Mouse (Mus musculus) kidney, embryonic 14.5 days (tissue): ENCODE measurements around the gene Zfp428. TPM values are rescaled to one million over a fixed set of nuclear protein-coding genes. Genes with fewer than 3 reads are reported as not detected.

Experiments
- ATAC-seq: fragments of 200-750 bp; cut with Nextera tagmentation; 2 replicates; pipeline ENCODE4 v1.8.0; 2017; ENCODE audit warnings: moderate number of reproducible peaks, mild to moderate bottlenecking, moderate TSS enrichment, moderate library complexity; ENCODE audit not compliant: low FRiP score, low TSS enrichment
- H3K27ac ChIP-seq: fragments of 300-500 bp; sonication (generic); 2 replicates; pipeline ENCODE4 v1.5.1; 2014; ENCODE audit warnings: low read depth, mild to moderate bottlenecking, low read length, moderate library complexity, mixed read lengths
- H3K27me3 ChIP-seq: fragments of 300-500 bp; sonication (generic); 2 replicates; pipeline ENCODE4 v1.6.1; 2014; ENCODE audit warnings: mild to moderate bottlenecking, low read length; ENCODE audit not compliant: control insufficient read depth, insufficient read depth
- H3K36me3 ChIP-seq: fragments of 300-500 bp; sonication (generic); 2 replicates; pipeline ENCODE4 v1.6.1; 2014; ENCODE audit warnings: low read length, mixed read lengths; ENCODE audit not compliant: control insufficient read depth, insufficient read depth
- H3K4me1 ChIP-seq: fragments of 300-500 bp; sonication (generic); 2 replicates; pipeline ENCODE4 v1.6.1; 2014; ENCODE audit warnings: low read length, mixed read lengths; ENCODE audit not compliant: control insufficient read depth, insufficient read depth
- H3K4me2 ChIP-seq: fragments of 300-500 bp; sonication (generic); replicated peaks from 2 replicates; pipeline ENCODE4 v1.6.1; 2014; ENCODE audit warnings: low read depth, mild to moderate bottlenecking, low read length
- H3K4me3 ChIP-seq: fragments of 300-500 bp; sonication (generic); 2 replicates; pipeline ENCODE4 v1.5.1; 2014; ENCODE audit warnings: mild to moderate bottlenecking, low read length
- H3K9ac ChIP-seq: fragments of 300-500 bp; sonication (generic); 2 replicates; pipeline ENCODE4 v1.6.1; 2014; ENCODE audit warnings: low read depth, mild to moderate bottlenecking, low read length, moderate library complexity
- H3K9me3 ChIP-seq: fragments of 300-500 bp; sonication (generic); 2 replicates; pipeline ENCODE4 v1.6.1; 2016; ENCODE audit warnings: low read length; ENCODE audit not compliant: control insufficient read depth
- WGBS: fragments of 180-500 bp; shearing (Covaris S2); extraction: QIAGEN DNeasy Blood & Tissue Kit; methylation state at CpG from one replicate; pipeline ENCODE4 v1.1.7; 2014; 5-methylcytosine and 5-hydroxymethylcytosine counted together
- polyA plus RNA-seq: library from polyadenylated mRNA; unstranded; fragments of >200 nt; fragmentation: Nextera tagmentation; extraction: Ambion mirVana; gene quantifications from 2 replicates; pipeline ENCODE4 v1.2.1, GENCODE M21; 2014

Zfp428 gene
- polyA plus RNA-seq, 1 experiment from 2014 or later: 54.5 TPM

DNA sequence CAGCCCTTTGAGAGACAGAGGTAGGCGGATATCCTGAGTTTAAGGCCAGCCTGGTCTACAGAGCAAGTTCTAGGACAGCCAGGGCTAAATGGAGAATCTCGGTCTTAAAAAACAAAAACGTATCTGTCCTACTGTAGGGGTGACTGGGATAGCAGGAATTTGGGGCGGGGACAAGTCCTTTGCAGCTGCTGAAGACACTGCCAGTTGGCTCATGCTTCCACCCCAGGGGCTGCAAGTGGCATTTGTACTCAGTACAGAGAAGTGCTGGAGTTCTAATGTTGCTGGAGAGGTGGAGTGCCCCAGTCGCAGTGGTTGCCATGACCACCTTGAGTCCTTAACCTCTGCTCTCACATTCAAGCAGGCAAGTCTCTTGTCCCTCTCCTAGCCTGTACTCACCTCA, 16.0 kb downstream of the Zfp428 start:
- H3K36me3 ChIP-seq: no peaks in the 10 kb centered on the region
- H3K4me1 ChIP-seq: no peaks in the 10 kb centered on the region
- H3K4me3 ChIP-seq: no peak overlapping the region
- H3K27ac ChIP-seq: no peak overlapping the region
- H3K9me3 ChIP-seq: no peaks in the 10 kb centered on the region
- ATAC-seq: no peak
- WGBS: 55% methylated on average over 5 of the region's 5 CpGs
- H3K9ac ChIP-seq: no peak overlapping the region
- H3K27me3 ChIP-seq: no peaks in the 10 kb centered on the region
- H3K4me2 ChIP-seq: no peak overlapping the region

DNA sequence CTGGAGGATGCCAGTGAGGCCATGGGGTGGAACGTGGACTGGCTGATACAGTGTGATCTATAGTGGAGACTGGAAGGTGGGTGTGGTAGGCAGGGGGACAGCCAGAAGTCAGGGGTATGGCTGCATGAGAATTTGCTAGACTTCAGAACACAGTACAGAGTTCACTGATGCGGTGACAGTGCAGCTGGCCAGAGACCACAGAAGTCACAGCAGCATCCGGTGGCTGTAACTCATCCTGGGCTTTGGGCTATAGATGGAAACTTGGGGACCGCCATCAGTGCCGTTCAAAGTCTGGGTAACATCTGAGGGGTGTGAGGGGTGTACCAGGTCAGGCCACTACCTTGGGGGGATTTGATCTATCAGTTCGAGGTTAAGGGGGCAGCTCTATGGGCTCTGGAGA, 16.9 kb downstream of the Zfp428 start:
- Histone ChIP-seq H3K36me3 (no peaks in the 10 kb centered on the region), H3K9me3 (no peaks in the 10 kb centered on the region), H3K4me2 (no peak overlapping the region), H3K4me1 (no peaks in the 10 kb centered on the region), H3K9ac (no peak overlapping the region), H3K27me3 (no peaks in the 10 kb centered on the region), H3K27ac (no peak overlapping the region), H3K4me3 (no peak overlapping the region)
- 84% methylated on average over 6 of the region's 6 CpGs for WGBS
- no peak for ATAC-seq

DNA sequence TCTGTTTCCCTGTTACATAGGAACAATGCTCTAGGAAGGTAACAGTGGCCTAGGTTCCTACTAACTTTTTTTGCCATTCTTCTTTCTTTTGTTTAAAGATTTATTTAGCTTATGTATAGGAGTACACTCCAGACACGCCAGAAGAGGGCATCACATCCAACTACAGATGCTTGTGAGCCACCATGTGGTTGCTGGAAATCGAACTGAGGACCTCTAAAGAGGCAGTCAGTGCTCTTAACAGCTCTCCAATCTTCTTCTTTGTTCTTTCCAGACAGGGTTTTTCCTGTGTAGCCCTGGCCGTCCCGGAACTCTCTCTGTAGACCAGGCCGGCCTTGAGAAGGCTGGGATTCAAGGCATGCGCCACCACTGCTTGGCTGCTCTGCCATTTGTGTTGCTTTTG, 18.2 kb downstream of the Zfp428 start:
- Histone ChIP-seq H3K27me3 (no peaks in the 10 kb centered on the region), H3K9ac (no peak overlapping the region), H3K4me3 (no peak overlapping the region), H3K4me2 (no peak overlapping the region), H3K27ac (no peak overlapping the region), H3K4me1 (peaks cover 6% of the 10 kb centered on the region; the same call in 1 of the 2 replicates), H3K9me3 (no peaks in the 10 kb centered on the region), H3K36me3 (no peaks in the 10 kb centered on the region)
- whole genome bisulfite sequencing: 82% methylated on average over 6 of the region's 6 CpGs
- no peak for ATAC-seq

DNA sequence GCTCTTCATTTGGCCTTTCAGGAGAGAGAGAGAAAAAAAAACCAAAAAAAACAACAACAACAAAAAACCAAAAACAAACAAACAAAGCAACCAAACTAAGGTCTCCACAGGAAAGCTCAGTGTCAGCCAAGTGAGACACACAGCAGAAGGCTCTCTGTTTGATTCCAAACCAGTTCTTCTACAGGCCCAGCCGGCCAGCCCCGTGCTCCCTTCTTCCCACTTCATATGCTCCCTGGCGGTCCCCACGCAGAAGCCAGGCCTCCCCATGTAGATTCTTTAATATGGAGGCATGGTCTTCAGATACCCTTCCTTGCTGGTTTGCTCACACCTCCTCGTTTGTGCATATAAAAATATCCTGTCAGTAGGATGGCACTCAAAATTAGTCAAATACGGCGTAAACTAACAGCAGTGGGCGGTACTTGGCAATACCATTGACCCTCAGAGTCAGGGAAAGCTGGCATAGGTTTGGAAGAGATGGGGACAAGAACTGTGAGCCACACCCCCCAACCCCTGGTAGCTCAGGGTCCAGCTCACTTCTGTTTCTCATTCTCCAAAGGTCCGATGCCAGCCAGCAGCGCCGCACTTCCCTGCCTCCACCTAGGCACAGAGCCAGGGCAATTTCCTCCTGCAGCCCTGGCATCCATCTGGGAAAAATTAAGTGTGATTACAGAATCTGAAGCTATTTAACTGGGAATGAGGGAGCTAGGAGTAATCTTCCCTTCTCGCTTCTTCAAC, 19.0 kb downstream of the Zfp428 start:
- no peaks in the 10 kb centered on the region for H3K36me3 ChIP-seq
- no peaks in the 10 kb centered on the region for H3K9me3 ChIP-seq
- no peak overlapping the region for H3K4me3 ChIP-seq
- no peak overlapping the region for H3K9ac ChIP-seq
- H3K4me1 ChIP-seq: peaks cover 6% of the 10 kb centered on the region; the same call in 1 of the 2 replicates
- no peak overlapping the region for H3K4me2 ChIP-seq
- no peak overlapping the region for H3K27ac ChIP-seq
- WGBS: 89% methylated on average over 12 of the region's 12 CpGs
- no peaks in the 10 kb centered on the region for H3K27me3 ChIP-seq
- ATAC-seq: no peak

DNA sequence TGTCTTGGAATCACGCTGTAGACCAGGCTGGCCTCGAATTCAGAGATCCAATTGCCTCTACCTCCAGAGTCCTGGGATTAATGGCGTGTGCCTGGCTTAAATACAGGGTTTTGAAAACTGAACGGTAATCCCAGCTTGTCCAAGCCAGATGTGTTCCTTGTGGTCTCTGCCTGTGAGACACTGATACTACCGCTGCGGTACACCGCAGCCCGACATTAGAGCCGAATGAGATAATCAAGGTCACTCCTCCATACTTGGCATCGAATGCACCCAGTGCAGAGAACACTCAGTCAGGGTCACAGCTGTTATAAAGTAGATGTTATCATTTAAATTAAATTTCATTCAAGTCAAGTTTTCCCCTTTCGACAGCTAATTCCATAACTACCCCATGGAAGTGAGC, 22.1 kb downstream of the Zfp428 start:
- Histone ChIP-seq H3K9me3 (no peaks in the 10 kb centered on the region), H3K9ac (no peak overlapping the region), H3K36me3 (peaks cover 10% of the 10 kb centered on the region), H3K4me1 (peaks cover 20% of the 10 kb centered on the region), H3K27ac (no peak overlapping the region), H3K4me3 (no peak overlapping the region), H3K4me2 (no peak overlapping the region), H3K27me3 (no peaks in the 10 kb centered on the region; the same call in 1 of the 2 replicates)
- whole genome bisulfite sequencing: 89% methylated on average over 11 of the region's 11 CpGs
- no peak for ATAC-seq

DNA sequence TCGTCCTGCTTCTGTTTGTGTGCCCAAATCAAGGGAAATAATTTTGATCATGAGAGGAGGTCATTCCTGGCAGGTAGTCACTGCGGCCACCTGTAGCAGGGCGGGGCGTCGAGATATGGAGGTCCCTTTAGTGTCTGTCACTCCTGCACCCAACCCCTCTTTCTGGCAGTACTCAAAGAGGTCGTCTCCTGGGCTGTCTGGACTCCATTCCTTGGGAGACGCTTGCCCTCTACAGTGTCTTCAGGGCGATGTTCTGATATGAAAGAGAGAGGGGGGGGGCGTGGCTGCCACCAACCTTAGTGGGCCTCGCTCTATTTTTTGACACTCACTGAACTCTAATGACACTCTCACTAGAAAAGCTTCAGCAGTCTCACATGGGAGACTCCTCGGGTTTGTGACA, 22.8 kb downstream of the Zfp428 start:
- ATAC-seq: no peak
- H3K4me1 ChIP-seq: peaks cover 21% of the 10 kb centered on the region
- WGBS: 61% methylated on average over 11 of the region's 11 CpGs

DNA sequence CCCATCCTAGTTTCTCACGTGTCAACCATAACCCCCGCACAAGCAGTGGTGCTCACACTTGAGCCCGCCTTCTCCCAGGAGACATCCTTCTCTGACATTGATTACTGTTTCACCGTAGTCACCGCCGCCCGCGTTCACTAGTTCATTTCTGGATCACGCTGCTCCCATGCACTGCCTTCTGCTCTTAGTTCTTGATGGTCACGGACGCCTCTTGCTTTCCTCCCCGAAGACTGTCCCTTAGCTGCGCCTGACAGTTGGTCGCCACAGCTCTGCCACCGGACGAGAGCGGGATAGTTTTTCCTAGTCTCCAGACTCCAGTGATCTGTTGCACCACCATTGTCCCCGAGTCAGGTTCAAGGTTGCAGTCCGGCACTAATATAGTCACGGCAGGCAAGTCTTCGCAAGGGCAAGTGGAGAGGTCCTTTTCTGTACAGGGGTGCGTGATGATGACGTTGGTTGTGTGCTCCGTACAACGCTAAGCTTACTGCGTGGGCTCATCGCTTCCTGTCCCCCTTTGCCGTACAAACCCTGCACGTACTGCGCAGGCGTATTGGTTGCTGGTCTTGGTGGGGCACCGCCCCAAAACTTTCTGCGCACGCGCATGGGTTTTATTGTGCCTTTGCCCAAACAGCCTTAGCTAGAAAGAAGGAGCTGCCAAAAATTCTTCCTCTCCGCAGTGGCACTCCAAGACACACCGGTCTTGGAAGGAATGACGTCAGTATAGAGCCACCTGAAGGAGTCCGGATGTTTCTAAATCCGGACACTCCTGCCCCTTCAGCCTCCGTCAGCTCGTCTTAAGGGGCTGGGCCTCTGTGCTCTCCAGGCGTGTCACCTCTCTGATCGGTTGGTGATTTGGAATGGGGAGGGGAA, 23.5 kb downstream of the Zfp428 start, which contains the start of gene Irgq:
Gene Irgq (plus strand): TSS at position 628 of the 870 bp plus-strand sequence.
- no peaks in the 10 kb centered on the region for H3K9me3 ChIP-seq
- ATAC-seq: peak; percentile 93
- no peaks in the 10 kb centered on the region; the same call in 1 of the 2 replicates for H3K27me3 ChIP-seq
- H3K4me3 ChIP-seq: peak within 1 kb of the TSS; percentile 71
- H3K4me1 ChIP-seq: peaks cover 21% of the 10 kb centered on the region
- peaks cover 19% of the 10 kb centered on the region for H3K36me3 ChIP-seq
- H3K27ac ChIP-seq: peak within 1 kb of the TSS; percentile 78
- H3K9ac ChIP-seq: peak within 1 kb of the TSS; percentile 81
- under 1% methylated on average over 44 of the region's 44 CpGs for WGBS
- H3K4me2 ChIP-seq: peak within 1 kb of the TSS; percentile 95

More for the DNA sequence above, 22.8 kb downstream of the Zfp428 start:
- Histone ChIP-seq H3K27me3 (no peaks in the 10 kb centered on the region; the same call in 1 of the 2 replicates), H3K4me3 (peak overlapping the region; percentile 71), H3K9me3 (no peaks in the 10 kb centered on the region), H3K9ac (peak overlapping the region; percentile 58), H3K27ac (no peak overlapping the region; the same call in 1 of the 2 replicates), H3K4me2 (peak overlapping the region; percentile 95), H3K36me3 (peaks cover 16% of the 10 kb centered on the region)

DNA sequence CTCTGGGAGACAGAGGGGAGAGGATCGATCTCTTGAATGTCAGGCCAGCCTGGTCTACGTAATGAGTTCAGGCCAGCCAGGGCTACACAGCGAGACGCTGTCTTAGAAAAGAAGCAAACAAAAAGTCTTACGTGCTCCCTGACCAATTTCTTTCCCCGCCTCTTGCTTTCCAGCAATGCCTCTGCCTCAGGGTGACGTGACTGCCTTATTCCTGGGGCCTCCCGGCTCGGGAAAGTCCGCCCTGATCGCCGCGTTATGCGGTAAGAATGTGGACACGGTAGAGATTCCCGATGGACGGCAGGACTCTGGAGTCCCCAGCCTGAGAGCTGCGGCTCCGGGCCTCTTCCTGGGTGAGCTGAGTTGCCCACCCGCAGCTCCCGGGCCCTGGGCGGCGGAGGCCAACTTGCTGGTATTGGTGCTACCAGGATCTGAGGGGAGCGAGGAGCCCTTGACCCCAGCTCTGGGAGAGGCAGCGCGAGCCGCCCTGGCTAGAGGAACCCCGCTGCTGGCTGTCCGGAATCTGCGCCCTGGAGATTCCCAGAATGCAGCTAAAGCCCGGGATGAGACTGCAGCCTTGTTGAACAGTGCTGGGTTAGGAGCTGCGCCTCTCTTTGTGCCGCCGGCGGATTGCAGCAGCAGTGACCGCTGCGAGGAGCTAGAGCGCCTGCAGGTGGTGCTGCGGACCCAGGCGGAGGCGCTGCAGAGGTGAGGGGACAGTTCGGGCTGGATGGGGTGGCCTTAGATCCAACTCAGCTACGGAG, 24.6 kb downstream of the Zfp428 start:
- peaks cover 21% of the 10 kb centered on the region for H3K4me1 ChIP-seq
- ATAC-seq: peak; percentile 68
- H3K9me3 ChIP-seq: no peaks in the 10 kb centered on the region
- peak overlapping the region; percentile 81 for H3K9ac ChIP-seq
- 1% methylated on average over 43 of the region's 43 CpGs for WGBS
- H3K27ac ChIP-seq: peak overlapping the region; percentile 74
- H3K4me3 ChIP-seq: peak overlapping the region; percentile 71
- H3K27me3 ChIP-seq: no peaks in the 10 kb centered on the region; the same call in 1 of the 2 replicates
- peaks cover 29% of the 10 kb centered on the region for H3K36me3 ChIP-seq
- peak overlapping the region; percentile 95 for H3K4me2 ChIP-seq
